Mouse (Mus musculus): Measurements from ENCODE around the gene Fastkd5.

- TF ChIP-seq CTCF (IDR thresholded peaks at IDR 0.05; ENCODE audit: borderline replicate concordance, extremely low read depth, insufficient read depth, insufficient read length) (0 out of 2 replicates have a peak, but pooled peaks have one; percentile 4), POLR2A (IDR thresholded peaks at IDR 0.05; ENCODE audit: borderline replicate concordance, extremely low read depth, insufficient read depth, insufficient read length, poor library complexity, severe bottlenecking) (no peak)
These were observed 5.0 kb upstream of the Fastkd5 start for GRCm38 (mm10) chr2:130634739-130635411.
